Mouse (Mus musculus): ENCODE data around the gene Psme2. TPM values are rescaled to one million over a fixed set of nuclear protein-coding genes. Genes with fewer than 3 reads are reported as not detected.

The Psme2 gene
- total RNA-seq, 2 experiments from 2014 or later: 103 to 107 TPM

DNA sequence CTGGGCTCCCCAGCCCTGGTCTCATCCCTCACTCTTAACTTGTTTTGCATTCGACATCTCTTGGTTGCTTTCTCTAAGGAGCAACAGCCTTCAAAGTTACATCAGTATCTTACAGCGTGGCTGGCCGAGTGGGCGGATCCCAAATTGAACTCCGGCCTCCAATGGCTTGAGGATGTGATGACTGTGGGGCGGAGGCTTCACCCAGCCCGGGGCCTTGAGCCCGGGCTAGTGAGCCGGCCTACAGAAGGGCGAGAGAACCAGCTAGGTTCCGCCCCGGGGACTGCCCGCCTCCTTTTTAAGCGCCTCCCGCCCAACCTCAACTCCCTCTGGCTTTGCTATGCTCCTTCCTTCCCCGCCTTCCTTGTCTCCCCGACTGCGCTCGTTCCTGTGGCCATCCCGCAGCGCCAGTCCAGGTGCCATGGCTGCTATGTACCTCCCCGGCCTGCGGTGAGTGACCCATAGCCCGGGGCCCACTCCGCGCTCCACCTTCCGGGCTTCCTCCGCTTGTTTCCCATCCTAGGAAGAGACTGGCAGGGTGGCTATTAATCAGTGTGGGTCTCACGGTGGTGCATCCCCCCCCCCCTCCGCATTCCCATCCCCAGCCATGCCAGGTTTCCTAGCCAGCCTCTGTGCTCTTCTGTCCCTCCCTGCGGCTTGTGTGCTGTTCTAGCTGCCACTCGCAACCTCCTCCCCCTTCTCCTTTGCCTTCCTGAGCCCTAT lies 50.7 kb downstream of the Psme2 start, which contains the start of gene Pck2:
Pck2 (plus strand) TSS at position 200 of the 720 bp plus-strand sequence.
- intact Hi-C loops (cut with DNase I): no loop called here
- peak; percentile 86 to 87 for DNase-seq

Other genes with a start within 250 kb of the Psme2 start
- 100 to 1,000 TPM; 118 to 130 TPM for gene Dhrs4, start 112.4 kb downstream of the Psme2 start, total RNA-seq (2021)
- gene Carmil3, start 100.5 kb downstream of the Psme2 start, total RNA-seq (2021): 1 to 10 TPM; 3.1 to 3.2 TPM
- gene Cpne6, start 80.7 kb downstream of the Psme2 start, total RNA-seq (2021): not detected
- not detected for gene Nrl, start 66.1 kb downstream of the Psme2 start, total RNA-seq (2021)
- 10 to 100 TPM; 12.9 to 13.2 TPM for gene Pck2, start 50.8 kb downstream of the Psme2 start, total RNA-seq (2021)
- 100 to 1,000 TPM; 138 to 148 TPM for gene Dcaf11, start 31.1 kb downstream of the Psme2 start, total RNA-seq (2021)
- gene A730061H03Rik, start 30.7 kb downstream of the Psme2 start, total RNA-seq (2021): not detected
- 100 to 1,000 TPM; 188 to 200 TPM for gene Fitm1, start 15.5 kb downstream of the Psme2 start, total RNA-seq (2021)
- 100 to 1,000 TPM; 250 to 298 TPM for gene Psme1, start 13.0 kb downstream of the Psme2 start, total RNA-seq (2021)
- gene Emc9, start 5.8 kb downstream of the Psme2 start, total RNA-seq (2021): 10 to 100 TPM; 59.7 to 63.2 TPM
- gene Rnf31, start 595 bp upstream of the Psme2 start, total RNA-seq (2021): 10 to 100 TPM; 29.1 to 35.0 TPM
- gene Irf9, start 12.5 kb upstream of the Psme2 start, total RNA-seq (2021): 10 to 100 TPM; 10.6 to 17.7 TPM
- under 1 TPM; 0.11 to 0.19 TPM for gene Rec8, start 26.9 kb upstream of the Psme2 start, total RNA-seq (2021)
- 10 to 100 TPM; 54.1 to 62.7 TPM for gene Ipo4, start 44.8 kb upstream of the Psme2 start, total RNA-seq (2021)
- 1 to 10 TPM; 3.0 to 3.7 TPM for gene Gm49378, start 46.8 kb upstream of the Psme2 start, total RNA-seq (2021)
- gene Tm9sf1, start 52.7 kb upstream of the Psme2 start, total RNA-seq (2021): 10 to 100 TPM; 38.3 to 42.1 TPM
- under 1 TPM; 0.51 to 0.61 TPM for gene Tssk4, start 59.1 kb upstream of the Psme2 start, total RNA-seq (2021)
- gene Mdp1, start 69.4 kb upstream of the Psme2 start, total RNA-seq (2021): 10 to 100 TPM; 42.6 to 57.7 TPM
- gene Gmpr2, start 80.8 kb upstream of the Psme2 start, total RNA-seq (2021): 10 to 100 TPM; 10.8 to 11.0 TPM
- gene Nedd8, start 81.0 kb upstream of the Psme2 start, total RNA-seq (2021): 100 to 1,000 TPM; 242 to 257 TPM
- 10 to 100 TPM in 1 of 2 experiments, 1 to 10 TPM in 1; 10.0 to 12.9 TPM for gene Tinf2, start 90.7 kb upstream of the Psme2 start, total RNA-seq (2021)
- gene Tgm1, start 122.8 kb upstream of the Psme2 start, total RNA-seq (2021): under 1 TPM; 0.31 to 0.33 TPM
- 10 to 100 TPM; 12.7 to 13.3 TPM for gene Rabggta, start 131.2 kb upstream of the Psme2 start, total RNA-seq (2021)
- gene Dhrs1, start 154.6 kb upstream of the Psme2 start, total RNA-seq (2021): 10 to 100 TPM; 41.3 to 44.2 TPM
- 10 to 100 TPM in 1 of 2 experiments, 1 to 10 TPM in 1; 8.4 to 12.8 TPM for gene Nop9, start 154.6 kb upstream of the Psme2 start, total RNA-seq (2021)
- 1 to 10 TPM in 1 of 2 experiments, under 1 TPM in 1; 0.64 to 1.6 TPM for gene Cideb, start 167.3 kb upstream of the Psme2 start, total RNA-seq (2021)
- under 1 TPM in 1 of 2 experiments, not detected in 1; 0.19 TPM for gene Ltb4r2, start 170.3 kb upstream of the Psme2 start, total RNA-seq (2021)
- under 1 TPM in 1 of 2 experiments, not detected in 1; 0.24 TPM for gene Ltb4r1, start 174.8 kb upstream of the Psme2 start, total RNA-seq (2021)
- gene Adcy4, start 193.0 kb upstream of the Psme2 start, total RNA-seq (2021): 10 to 100 TPM; 18.0 to 21.0 TPM
- gene Ripk3, start 197.8 kb upstream of the Psme2 start, total RNA-seq (2021): 1 to 10 TPM; 3.0 to 5.1 TPM
- 1 to 10 TPM; 5.0 to 5.1 TPM for gene Nfatc4, start 232.0 kb upstream of the Psme2 start, total RNA-seq (2021)